In the genomic region with DNA sequence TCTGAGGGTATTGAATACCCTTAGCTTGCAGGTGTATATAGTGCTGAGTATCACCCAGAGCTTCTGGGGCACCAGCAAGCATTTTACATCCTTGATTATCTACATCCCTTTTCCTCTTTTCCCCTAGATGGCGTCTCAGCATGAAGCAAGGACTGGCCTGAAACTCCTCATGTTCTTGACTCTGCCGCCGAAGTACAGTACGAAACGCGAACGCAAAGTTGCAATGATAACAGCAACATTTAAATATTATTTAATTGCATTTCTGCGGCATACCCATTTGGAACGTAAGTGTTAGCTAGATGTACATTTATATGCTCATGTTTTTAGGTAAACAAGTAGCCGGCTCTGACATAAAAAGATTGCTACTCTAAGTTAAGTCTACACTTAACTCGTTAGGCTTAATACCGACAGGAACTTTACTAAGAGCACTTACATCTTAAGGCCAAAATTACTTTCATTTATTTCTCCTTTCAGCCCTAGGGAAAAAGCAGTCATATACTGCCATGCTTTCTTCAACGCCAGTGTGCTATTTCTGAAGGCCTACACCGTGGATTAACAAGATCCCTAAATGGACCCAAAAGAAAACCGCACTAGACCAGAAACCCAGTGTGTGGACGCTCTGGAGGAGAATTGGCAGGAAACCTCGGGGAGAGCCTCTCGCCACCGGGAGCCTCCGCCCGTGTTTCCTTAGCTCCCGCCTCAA, we compare ENCODE assay signal across 8 mouse cellular contexts. TPM values are rescaled to one million over a fixed set of nuclear protein-coding genes. Genes with fewer than 3 reads are reported as not detected.
DNase-seq lines count a peak whose midpoint lies in the region; ATAC-seq and TF ChIP-seq lines count a peak whose summit lies in the region.

No protein-coding gene starts in this region.

- peak; percentile 91 for DNase-seq in heart, adult 11 months
- no peak for DNase-seq in heart, postnatal 25 days (ENCODE audit: low spot score)
- peak; percentile 57 to 64 for DNase-seq in cerebellum, postnatal 14 days
- DNase-seq in frontal cortex, postnatal 10 days (ENCODE audit: low spot score in 2 of 2), result peak; percentile 23 to 29
- DNase-seq in left cerebral cortex, adult 9 months (ENCODE audit: low spot score in 2 of 2), result peak; percentile 5 to 54
- DNase-seq in spleen, adult 2 months (ENCODE audit: low read depth in 1 of 2, low spot score in 2 of 2), result peak; percentile 11 to 52

- no peaks in the 10 kb centered on the region; the same call in 1 of the 2 replicates for H3K4me1 ChIP-seq in spleen, adult 2 months (ENCODE audit: control insufficient read depth, insufficient read depth, insufficient read length)

- 0 out of 2 replicates have a peak, but pooled peaks cover 1% of the 10 kb centered on the region for H3K36me3 ChIP-seq in spleen, adult 2 months (ENCODE audit: control insufficient read depth, insufficient read depth, low read length)

- H3K27me3 ChIP-seq in spleen, adult 2 months (ENCODE audit: control insufficient read depth, insufficient read depth, low read length), result no peaks in the 10 kb centered on the region; the same call in 1 of the 2 replicates

- peak overlapping the region; percentile 84 for H3K4me3 ChIP-seq in spleen, adult 2 months (ENCODE audit: extremely low read depth, insufficient read depth, insufficient read length)

- no peak for TF ChIP-seq POLR2A in spleen, adult 2 months (IDR thresholded peaks at IDR 0.05; ENCODE audit: low read depth, low read length)

- TF ChIP-seq CTCF in spleen, adult 2 months (IDR thresholded peaks at IDR 0.05; ENCODE audit: extremely low read depth, insufficient read depth, insufficient read length, insufficient replicate concordance), result peak; percentile 12; the same call in 1 of the 2 replicates

- WGBS in spleen, adult 2 months, result 1% methylated on average over 22 of the region's 22 CpGs

- intact Hi-C loops in heart, postnatal 25 days (cut with DNase I), result loop anchor here (2.0 to 5.0 kb wide), 3 partner anchors 50 to 150 kb away; a partner anchor contains a TSS

- peak overlapping the region; percentile 65; the same call in 1 of the 2 replicates for H3K27ac ChIP-seq in spleen, adult 2 months (ENCODE audit: insufficient read depth, low read length)

- peak; percentile 34 for ATAC-seq in inflammation-experienced regulatory T-cells, adult 6 months
- ATAC-seq in megakaryocyte-erythroid progenitor cell, adult 5-6 weeks (replicated peaks; ENCODE audit: low FRiP score, low TSS enrichment, poor library complexity, severe bottlenecking), result peak; percentile 81

RNA-seq across cellular contexts. Expression of a gene that starts 0.4 kb away (rescaled TPM):
- total RNA-seq in heart, postnatal 25 days (2021), result 10 to 100 TPM; 14.4 to 17.9 TPM
- 10 to 100 TPM; 31.1 to 65.5 (median 40.1) TPM for polyA plus RNA-seq in inflammation-experienced regulatory T-cells, adult 6 months (2017; shearing (Covaris generic))
- total RNA-seq in megakaryocyte-erythroid progenitor cell, adult 5-6 weeks (2014; fragmentation: Nextera tagmentation), result 27.5 and 28.5 TPM in 2 replicates
- 38.9 and 41.7 TPM in 2 replicates for total RNA-seq in megakaryocyte-erythroid progenitor cell, adult 5-6 weeks (2017)
- polyA plus RNA-seq in spleen, adult 2 months (2012; rRNA removed), result 1.9 and 2.3 TPM in 2 replicates

RNA-seq across cellular contexts. Expression of a gene that starts 39.9 kb away (rescaled TPM):
- 10 to 100 TPM; 11.3 to 14.7 TPM for total RNA-seq in heart, postnatal 25 days (2021)
- polyA plus RNA-seq in inflammation-experienced regulatory T-cells, adult 6 months (2017; shearing (Covaris generic)), result 10 to 100 TPM; 18.8 to 21.5 (median 21.1) TPM
- total RNA-seq in megakaryocyte-erythroid progenitor cell, adult 5-6 weeks (2014; fragmentation: Nextera tagmentation), result 40.5 and 63.1 TPM in 2 replicates
- 26.3 and 34.1 TPM in 2 replicates for total RNA-seq in megakaryocyte-erythroid progenitor cell, adult 5-6 weeks (2017)
- 2.3 and 2.9 TPM in 2 replicates for polyA plus RNA-seq in spleen, adult 2 months (2012; rRNA removed)

RNA-seq across cellular contexts. Expression of a gene that starts 39.9 kb away (rescaled TPM):
- total RNA-seq in heart, postnatal 25 days (2021), result 10 to 100 TPM; 17.5 to 19.4 TPM
- 10 to 100 TPM; 22.5 to 49.5 (median 27.5) TPM for polyA plus RNA-seq in inflammation-experienced regulatory T-cells, adult 6 months (2017; shearing (Covaris generic))
- 19.8 and 27.1 TPM in 2 replicates for total RNA-seq in megakaryocyte-erythroid progenitor cell, adult 5-6 weeks (2014; fragmentation: Nextera tagmentation)
- total RNA-seq in megakaryocyte-erythroid progenitor cell, adult 5-6 weeks (2017), result 9.8 and 19.3 TPM in 2 replicates
- 1.2 and 1.4 TPM in 2 replicates for polyA plus RNA-seq in spleen, adult 2 months (2012; rRNA removed)

RNA-seq across cellular contexts. Expression of a gene that starts 41.3 kb away (rescaled TPM):
- not detected for total RNA-seq in heart, postnatal 25 days (2021)
- not detected for polyA plus RNA-seq in inflammation-experienced regulatory T-cells, adult 6 months (2017; shearing (Covaris generic))
- not detected in 2 replicates for total RNA-seq in megakaryocyte-erythroid progenitor cell, adult 5-6 weeks (2014; fragmentation: Nextera tagmentation)
- total RNA-seq in megakaryocyte-erythroid progenitor cell, adult 5-6 weeks (2017), result not detected in 2 replicates
- not detected in 2 replicates for polyA plus RNA-seq in spleen, adult 2 months (2012; rRNA removed)
